Mouse (Mus musculus): Measurements from ENCODE around the gene Olfr548-ps1.
A peak's percentile ranks its signal among the peaks of the same experiment; 100 is the strongest.
"Not testable (repeated sequence)": the region's sequence is repeated elsewhere in the genome, so short reads cannot be mapped to it uniquely, and the experiment has no call there.

The Olfr548-ps1 gene

DNA sequence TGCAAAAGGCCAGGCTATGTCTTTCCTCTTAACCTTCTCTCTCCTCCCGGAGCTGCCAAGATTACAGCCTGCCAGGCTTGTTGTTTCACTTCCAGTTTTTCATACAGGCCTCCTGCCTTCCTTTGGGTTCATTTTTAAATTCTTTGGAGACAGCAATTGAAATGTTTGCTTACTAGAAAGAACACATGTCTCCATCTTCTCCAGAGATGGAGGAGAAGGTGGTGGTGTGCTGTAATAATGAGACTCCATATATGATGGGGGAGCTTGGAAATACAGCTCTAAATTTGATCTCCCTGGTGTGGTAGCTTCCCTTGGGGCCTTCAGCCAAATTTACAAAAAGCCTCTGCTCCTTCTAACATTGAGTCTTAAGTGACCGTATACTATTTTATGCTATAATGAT lies at the start of gene Olfr548-ps1:
Olfr548-ps1 (plus strand) TSS at position 301 of the 400 bp plus-strand sequence.
- no peak for DNase-seq (ENCODE audit: low spot score in 2 of 2)

GRCm38 (mm10) chr7:102494416-102494815 lies 46.3 kb upstream of the Olfr548-ps1 start:
- not testable (repeated sequence) for DNase-seq (ENCODE audit: low spot score in 2 of 2)

DNA sequence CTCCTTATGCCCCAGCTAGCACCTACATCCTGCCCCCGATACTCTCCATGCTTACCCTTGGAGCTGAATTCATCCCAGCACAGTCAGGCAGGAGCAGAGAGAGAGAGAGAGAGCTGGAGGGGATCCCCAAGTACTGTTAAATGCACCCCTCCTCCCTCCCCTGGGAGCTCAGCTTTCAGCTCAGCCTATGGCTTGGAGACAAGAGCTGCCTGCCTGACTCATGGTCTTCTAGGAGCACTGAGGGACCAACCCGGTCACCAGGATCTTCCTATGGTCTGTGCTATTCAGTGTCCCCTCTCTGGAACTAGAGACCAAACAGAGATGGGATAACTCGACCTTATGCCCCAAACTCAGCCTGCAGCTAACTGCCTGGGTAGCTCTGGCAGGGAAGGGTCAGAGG lies 41.2 kb upstream of the Olfr548-ps1 start, which contains the start of gene Olfr545:
Olfr545 (minus strand) TSS at position 101 of the 400 bp plus-strand sequence.
- no peak for DNase-seq (ENCODE audit: low spot score in 2 of 2)

DNA sequence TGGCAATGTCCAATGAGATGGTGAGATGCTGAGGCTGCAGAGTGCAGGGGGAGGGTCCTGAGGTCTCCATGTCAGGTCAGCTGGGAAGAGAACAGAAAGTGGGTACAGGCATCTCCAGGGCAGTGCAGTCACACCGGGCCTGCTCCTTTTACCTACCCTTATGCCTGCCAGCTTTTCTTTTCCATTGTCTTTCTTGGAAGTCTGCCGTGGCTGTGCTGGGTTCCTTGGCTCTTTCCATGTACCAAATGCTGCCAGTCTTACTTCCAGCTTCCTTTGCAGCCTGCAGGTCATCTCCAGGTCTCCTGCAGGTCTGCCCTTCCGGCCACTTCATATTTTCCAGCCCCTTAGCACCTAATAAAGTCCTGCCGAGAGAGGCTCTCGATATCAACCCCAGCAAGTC lies 38.7 kb upstream of the Olfr548-ps1 start:
- DNase-seq (ENCODE audit: low spot score in 2 of 2) = no peak

GRCm38 (mm10) chr7:102506848-102507247 lies 33.8 kb upstream of the Olfr548-ps1 start:
- DNase-seq (ENCODE audit: low spot score in 2 of 2) = peak; percentile 56 to 62

DNA sequence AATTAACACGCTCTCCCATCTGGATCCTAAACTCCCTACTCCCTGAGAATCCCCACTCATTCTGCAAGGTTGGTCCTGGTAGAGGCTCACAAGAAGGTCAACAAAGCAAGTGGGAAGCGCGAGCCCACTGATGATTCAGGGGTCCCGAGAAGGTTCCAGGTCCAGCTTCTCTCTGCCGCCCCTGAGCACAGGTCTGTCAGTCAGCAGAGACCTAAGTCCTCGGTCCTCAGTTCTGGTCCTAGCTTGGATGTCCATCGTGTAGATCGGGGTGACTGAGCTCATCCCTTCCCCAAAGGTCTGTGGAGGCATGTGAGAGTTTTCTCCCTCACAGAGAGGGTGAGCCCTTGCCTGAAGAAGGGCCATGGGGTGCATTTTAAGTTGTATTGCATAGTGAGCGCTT lies 32.6 kb upstream of the Olfr548-ps1 start:
- no peak for DNase-seq (ENCODE audit: low spot score in 2 of 2)

GRCm38 (mm10) chr7:102508666-102509065 lies 32.0 kb upstream of the Olfr548-ps1 start:
- DNase-seq (ENCODE audit: low spot score in 2 of 2) = no peak

DNA sequence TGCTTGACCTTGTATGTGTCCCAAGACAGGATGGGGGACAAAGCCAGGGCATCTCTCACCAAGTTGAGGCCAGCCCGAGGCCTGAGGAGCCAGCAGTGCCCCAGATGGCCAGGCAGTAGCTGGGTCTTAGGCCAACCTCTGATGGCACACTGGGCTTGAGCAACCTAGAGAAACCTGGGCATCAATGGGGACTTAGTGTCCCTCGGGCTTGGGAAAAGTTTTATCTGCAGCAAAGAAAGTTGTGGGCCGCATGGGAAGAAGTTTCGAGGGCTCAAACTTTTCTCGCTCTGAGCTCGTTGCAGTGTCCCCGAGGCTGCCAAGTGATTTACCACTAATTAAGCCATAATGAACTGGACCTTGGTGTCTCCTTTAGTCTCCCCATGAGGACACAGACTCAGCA lies 31.0 kb upstream of the Olfr548-ps1 start:
- no peak for DNase-seq (ENCODE audit: low spot score in 2 of 2)

- DNase-seq (ENCODE audit: low spot score in 2 of 2) = no peak
These were observed 28.8 kb upstream of the Olfr548-ps1 start for GRCm38 (mm10) chr7:102511927-102512326.

- peak; percentile 75 to 86 for DNase-seq (ENCODE audit: low spot score in 2 of 2)
These were observed 27.8 kb upstream of the Olfr548-ps1 start for GRCm38 (mm10) chr7:102512814-102513435.

- no peak for DNase-seq (ENCODE audit: low spot score in 2 of 2)
These were observed 26.6 kb upstream of the Olfr548-ps1 start for GRCm38 (mm10) chr7:102514144-102514543.

DNA sequence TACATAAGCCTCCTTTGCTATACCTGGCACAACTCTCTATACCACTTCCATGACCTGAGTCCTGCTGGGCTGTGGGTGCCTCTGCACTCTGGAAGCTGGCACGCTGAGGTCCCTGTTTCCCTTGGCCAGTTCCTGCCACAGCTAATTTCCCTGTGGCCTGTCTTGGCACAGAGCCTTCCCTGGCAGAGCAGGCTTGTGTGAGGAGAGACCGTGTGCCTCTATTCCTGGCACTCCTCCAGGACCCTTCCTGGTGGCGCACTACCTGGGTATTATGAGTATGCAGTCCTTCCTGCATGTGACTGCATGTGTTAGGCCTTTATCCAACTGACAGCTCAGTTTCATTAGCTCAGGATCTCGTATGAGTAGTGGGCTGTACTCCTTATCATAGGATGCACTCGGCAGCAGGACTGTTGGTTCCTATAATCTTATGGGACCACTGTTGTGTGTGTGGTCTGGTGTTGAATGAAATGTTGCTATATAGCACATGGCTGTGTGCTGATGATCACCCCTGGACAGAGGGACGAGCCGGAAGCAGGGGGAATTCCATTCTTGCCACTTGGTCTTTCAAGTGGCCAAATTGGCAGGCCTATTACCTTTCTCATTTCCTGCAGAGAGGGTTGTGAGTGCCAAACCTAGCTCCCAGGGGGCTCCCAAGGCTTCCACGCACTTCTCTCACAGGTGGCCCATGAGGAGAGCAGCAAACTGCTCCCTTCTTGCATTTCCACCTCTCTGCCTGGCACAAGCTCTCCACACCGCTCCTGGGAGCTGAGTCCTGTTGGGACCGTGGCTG lies 24.2 kb upstream of the Olfr548-ps1 start:
- no peak for DNase-seq (ENCODE audit: low spot score in 2 of 2)

GRCm38 (mm10) chr7:102517051-102517335 lies 23.7 kb upstream of the Olfr548-ps1 start:
- no peak for DNase-seq (ENCODE audit: low spot score in 2 of 2)

DNA sequence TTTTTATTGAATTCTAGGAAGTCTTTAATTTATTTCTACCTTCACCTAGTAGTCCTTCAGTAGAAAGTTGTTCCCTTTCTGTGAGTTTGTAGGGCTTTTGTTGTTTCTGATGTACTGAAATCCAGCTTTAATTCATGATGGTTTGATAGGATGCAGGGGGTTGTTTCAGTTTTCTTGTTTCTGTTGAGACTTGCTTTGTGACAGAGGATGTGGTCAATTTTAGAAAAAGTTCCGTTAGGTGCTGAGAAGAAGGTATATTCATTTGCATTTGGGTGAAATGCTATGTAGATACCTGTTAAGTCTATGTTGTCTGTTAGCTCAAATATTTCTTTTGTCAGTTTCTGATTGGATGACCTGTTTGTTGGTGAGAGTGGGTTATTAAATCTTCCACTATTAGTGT lies 11.6 kb upstream of the Olfr548-ps1 start:
- no peak for DNase-seq (ENCODE audit: low spot score in 2 of 2)

DNA sequence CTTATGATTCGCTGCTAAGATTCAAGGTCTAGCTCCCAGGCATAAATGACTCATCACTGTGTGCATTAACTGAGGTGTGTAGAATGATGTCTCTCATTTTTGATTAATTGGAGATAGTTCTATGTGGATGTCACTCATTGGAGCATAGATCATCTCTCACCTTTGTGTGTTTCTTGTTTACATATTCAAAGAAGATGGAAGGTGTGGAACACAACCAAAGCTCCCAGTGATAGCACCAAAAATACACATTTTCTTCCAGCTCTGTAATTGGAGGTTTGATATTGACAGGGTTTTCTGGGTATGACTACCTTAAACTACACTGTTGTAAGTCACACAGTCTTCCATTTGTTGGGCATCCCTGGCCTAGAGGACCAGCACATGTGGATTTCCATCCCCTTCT lies 6.2 kb upstream of the Olfr548-ps1 start, which contains the start of gene Olfr547:
Olfr547 (plus strand) TSS at position 301 of the 400 bp plus-strand sequence.
- no peak for DNase-seq (ENCODE audit: low spot score in 2 of 2)

DNA sequence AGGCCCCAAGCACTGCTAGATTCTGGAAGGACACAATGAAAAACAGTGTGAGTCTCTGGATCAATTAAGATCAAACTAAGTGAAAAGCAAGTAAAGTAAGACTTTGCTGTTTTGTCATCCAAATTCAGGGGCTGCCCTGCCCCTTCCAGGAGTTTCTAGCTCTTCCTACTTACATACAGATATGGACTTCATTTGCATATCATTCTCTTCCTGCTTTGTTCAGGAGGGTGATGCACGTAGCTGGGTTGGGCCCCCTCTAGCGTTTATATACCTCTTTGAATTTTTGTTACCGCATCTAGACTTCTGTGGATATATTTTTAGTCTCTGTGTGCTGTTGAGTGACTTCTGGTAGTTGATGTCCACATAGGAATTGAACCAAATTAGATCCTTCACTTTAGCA lies 555 bp downstream of the Olfr548-ps1 start:
- no peak for DNase-seq (ENCODE audit: low spot score in 2 of 2)

DNA sequence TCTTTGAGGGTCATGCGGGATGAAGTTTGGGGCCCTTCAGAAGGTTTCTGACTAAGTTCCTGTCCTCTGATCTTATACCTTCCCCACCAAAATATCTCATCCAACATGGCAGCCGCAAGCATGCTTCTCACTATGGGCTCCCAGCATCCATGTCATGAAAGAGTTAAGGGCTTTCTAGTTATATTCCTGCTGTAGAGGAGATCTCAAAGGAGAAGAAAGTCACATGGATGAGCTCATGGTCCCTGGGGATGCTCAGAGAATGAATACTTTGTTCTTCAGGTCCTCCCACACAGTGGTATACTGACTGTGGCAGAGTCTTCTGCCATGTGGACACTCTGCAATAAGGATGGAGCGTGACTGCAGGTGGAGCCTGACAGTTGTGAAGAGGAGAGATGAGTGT lies 8.9 kb downstream of the Olfr548-ps1 start, which contains the start of gene Olfr549:
Olfr549 (plus strand) TSS at position 301 of the 400 bp plus-strand sequence.
- DNase-seq (ENCODE audit: low spot score in 2 of 2) = no peak

GRCm38 (mm10) chr7:102553279-102553678 lies 12.6 kb downstream of the Olfr548-ps1 start:
- no peak for DNase-seq (ENCODE audit: low spot score in 2 of 2)

- DNase-seq (ENCODE audit: low spot score in 2 of 2) = peak; percentile 80 to 88
These were observed 24.6 kb downstream of the Olfr548-ps1 start, which contains the start of gene Trim21 for GRCm38 (mm10) chr7:102564999-102565997. Trim21 (minus strand) TSS chr7:102565486.

- no peak for DNase-seq (ENCODE audit: low spot score in 2 of 2)
These were observed 25.5 kb downstream of the Olfr548-ps1 start for GRCm38 (mm10) chr7:102566219-102566618.

GRCm38 (mm10) chr7:102571142-102571541 lies 30.4 kb downstream of the Olfr548-ps1 start, which contains the start of gene Olfr550:
Olfr550 (plus strand) TSS chr7:102571442.
- no peak for DNase-seq (ENCODE audit: low spot score in 2 of 2)

Measured in urinary bladder, adult 18-20 months (tissue).